Mouse (Mus musculus) brain, adult 2 months (tissue): ENCODE data around the gene Srp68.

Experiments used
- DNase-seq: peaks from one replicate; pipeline ENCODE4 v3.0.0; 2011; ENCODE audit warnings: low read depth, low spot score

Gene Srp68

DNA sequence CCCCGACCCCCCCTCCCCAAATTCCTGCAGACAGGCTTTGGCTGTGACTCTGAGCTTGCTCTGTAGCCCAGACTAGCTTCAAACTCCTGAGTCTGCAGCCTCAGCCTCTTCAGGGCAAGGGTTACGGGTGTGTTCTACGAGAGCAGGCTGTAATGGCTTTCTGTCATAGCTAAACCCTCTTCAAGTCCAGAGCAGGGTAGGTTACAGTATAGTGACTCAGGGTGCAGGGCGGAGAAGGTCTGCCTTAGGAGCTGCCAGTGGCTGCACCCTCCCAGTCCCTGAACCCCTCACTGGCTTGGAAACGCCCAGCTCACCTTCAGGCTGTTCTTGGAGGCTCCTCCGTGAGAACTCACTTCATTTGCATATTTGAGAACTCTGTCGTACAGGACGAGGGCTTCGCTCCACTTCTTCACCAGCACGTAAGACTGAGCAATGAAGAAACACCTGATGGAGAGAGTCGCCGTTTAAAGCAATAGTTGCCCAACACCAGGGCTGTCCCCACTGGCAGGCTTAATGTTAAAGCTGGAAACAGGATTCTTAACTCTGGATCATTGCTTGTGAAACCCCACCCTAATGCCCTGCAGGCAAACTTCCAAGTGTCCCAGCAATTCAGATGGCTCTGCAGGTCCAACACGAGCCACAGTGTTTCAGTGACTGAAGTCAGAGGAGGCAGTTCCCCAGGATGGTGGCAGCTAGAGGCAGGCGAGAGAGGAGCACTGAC is 26.4 kb downstream of the Srp68 start:
- no peak for DNase-seq

DNA sequence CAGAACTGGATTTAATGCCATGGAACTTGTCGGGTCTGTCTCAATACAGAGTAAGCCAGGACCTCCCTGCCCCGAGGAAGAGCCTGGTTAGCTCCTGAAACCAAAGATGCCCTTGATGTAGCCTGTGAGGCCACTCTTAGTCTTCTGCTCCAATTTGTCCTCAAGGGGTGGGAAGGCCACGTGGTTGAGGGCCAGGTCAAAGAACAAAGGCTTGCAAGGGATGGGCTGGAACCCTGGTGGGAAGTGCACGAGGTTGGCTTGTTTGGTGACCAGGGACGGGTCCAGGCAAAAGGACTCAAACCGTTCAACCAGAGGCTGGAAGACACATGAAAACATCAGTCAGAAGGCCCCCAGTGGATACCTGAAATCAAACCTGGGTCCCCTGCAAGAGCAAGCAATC is 28.4 kb downstream of the Srp68 start:
- no peak for DNase-seq

DNA sequence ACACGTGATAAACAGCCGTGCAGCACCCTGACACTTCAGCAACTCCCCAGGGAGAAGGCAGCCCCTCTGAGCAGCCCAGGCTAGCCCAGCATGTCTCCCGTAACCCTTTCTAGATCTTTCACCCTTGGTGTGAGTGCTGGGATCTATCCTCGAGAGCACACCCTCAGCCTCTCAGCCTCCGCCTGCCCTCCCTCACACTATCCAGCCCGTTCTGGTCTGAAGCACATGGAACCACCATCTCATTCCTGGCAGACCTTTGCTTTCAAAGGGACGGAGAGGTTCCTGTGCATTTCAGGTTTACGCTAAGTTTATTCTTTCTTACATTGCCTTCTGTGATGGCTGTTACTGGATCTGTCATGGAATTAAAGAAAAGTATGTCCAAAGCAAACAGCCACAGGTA is 29.4 kb downstream of the Srp68 start:
- no peak for DNase-seq

DNA sequence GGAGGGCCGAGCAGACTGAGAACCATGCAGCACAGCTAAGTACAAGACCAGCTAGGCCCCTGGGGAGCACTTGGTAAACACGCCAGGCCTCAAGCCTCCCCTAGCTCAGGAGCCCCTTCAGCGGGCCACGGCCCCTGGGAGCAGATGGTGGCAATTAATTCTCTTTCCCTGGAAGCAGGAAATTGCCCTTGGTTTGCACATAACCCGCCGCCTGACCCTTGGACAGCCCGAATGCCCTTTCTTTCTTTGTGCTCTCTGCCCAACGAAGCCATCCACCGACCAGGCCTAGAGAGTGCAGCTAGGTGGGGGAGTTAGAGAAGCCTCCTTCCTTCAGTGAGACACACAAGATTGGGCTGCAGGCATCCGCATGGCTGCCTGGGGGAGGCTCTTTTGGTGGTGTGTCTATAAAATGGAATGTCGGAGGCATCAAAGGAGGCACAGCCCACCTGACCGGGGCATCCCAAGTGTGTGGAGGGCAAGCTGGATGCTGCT is 32.2 kb downstream of the Srp68 start:
- no peak for DNase-seq

DNA sequence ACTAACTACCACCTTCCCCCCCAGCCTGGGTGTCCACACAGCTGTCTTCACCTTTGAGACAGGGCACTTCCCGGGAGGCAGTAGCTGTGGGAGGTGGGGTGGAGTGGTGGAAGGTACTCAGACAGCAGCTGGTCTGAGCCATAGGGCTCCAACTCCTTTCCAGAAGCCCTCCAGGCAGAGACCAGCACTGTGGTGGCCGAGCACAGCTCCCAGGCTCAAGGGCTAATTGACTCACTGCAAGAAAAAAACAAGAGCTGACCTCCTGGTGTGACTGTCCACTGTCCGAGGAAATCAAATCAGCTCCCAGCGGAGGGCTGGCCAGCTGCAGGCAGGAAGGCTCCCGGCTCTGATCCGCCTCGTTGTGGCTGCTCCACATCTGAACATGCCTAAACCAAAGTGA is 34.2 kb downstream of the Srp68 start:
- DNase-seq = no peak

DNA sequence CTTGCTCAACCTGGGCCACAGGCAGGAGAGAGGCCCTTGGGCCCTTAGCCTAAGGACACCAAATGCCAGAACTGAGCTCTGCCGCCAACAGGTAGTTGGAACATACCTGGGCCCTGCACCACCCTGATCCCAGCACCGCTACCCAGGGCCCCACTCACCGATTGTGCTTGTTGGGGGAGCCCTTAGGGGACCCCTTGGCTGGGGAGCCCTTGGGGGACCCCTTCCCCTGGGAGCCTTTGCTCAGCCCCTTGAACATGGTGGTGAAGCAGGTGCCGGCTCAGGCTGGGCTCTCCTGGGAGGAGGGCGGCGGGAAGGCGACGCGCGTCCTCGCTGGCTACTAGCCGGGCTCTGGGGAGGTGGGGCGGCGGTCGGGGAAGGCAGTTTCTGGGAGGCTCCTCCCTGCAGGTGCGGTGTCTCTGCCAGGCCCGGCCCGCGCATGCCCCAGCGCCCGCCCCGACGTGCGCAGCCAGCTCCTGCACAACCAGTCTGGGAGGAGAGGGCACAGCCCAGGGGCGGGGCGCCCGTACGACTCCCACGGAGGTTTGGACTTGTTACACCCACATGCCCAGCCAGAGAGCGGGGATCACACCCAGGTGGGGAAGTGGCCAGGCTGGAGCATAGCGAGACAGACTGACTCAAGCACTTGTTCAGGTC is 36.1 kb downstream of the Srp68 start, which contains the start of gene Evpl:
TSS of gene Evpl (minus strand) at position 336 of the 654 bp plus-strand sequence.
- no peak for DNase-seq

DNA sequence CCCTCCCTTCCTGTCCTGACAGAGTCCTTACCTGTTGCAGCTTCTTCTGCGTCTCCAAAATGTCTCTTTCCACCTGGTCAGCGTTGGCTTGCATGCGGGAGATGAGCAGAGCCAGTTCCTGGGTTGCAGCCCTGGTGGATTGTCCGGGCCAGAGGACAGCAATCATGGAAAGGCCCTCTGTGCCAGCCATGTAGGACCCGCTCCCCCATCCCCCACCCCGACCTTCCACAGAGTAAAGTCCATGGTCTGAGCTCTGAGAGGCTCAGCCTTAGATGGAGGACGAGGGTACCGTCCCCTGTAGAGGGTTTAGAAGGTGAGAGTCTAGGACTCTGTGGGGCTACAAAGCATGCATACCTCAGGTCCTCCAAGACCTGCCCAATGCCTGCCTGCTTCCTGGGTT is 39.1 kb downstream of the Srp68 start:
- DNase-seq = no peak

DNA sequence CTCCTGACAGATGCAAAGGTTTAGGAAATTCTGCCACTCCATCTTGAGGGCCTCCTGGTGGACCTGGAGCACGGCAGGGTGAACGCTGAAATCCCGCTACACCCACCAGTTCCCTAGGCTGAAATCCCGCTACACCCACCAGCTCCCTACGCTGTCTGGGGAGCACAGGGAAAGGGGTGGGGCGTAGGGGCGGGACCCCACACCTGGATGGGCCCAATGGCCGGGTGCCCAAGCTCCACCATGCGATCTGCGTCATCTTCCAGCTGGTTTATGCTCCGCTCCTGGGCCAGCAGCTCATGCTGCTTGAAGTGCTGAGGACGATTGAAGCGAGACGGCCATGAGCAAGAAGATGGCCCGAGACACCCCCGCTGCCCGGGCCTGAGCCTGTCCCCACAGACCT is 41.6 kb downstream of the Srp68 start:
- peak; percentile 65 for DNase-seq

DNA sequence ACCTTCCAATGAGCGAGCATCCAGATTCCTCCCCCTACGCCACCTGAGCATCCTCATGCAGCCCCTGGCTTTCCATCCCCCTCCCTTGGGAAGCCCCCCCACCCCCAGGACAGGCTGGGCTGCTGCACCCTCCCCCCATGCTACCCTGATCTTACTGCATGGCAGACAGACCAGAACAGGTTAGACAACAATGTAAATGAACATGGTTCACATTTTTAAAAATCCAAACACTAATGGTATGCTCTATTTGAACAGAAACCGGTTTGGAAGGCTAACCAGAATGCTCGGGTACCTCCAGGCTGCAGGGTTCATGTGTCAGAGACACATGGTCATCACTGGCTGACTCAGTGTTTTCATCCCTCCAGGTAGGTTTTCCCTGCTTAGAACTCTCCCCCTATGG is 45.3 kb downstream of the Srp68 start:
- no peak for DNase-seq

DNA sequence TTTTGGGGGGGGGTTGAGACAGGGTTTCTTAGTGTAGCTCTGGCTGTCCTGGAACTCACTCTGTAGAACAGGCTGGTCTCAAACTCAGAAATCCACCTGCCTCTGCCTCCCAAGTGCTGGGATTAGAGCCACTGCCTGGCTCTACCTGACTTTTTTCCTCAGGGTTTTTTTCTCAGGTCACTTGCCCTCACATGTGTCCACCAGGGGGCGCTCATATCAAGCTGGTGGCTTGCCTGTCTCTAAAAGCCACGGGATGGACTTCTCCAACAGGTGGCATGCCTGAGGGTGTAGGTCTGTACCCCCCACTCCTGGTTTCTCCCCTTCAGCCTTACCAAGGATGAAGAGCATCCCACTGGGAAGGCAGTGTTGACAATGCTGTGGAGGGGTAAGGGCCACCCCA is 47.6 kb downstream of the Srp68 start:
- DNase-seq = peak; percentile 83

DNA sequence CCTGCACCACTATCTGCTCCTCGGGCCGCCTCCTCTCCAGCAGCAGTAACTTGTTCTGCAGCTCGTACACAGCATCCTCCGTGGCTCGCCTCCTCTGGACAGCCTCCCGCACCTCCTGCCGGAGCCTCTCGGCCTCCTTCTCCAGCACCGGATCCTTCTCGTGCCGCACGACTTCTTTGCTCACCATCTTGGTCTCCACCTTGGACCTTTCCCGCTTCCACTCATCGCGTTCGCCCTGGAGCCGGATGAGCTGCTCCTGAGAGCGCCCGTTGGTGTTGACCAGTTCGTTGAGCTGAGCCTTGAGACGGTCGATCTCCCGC is 51.3 kb downstream of the Srp68 start:
- no peak for DNase-seq

DNA sequence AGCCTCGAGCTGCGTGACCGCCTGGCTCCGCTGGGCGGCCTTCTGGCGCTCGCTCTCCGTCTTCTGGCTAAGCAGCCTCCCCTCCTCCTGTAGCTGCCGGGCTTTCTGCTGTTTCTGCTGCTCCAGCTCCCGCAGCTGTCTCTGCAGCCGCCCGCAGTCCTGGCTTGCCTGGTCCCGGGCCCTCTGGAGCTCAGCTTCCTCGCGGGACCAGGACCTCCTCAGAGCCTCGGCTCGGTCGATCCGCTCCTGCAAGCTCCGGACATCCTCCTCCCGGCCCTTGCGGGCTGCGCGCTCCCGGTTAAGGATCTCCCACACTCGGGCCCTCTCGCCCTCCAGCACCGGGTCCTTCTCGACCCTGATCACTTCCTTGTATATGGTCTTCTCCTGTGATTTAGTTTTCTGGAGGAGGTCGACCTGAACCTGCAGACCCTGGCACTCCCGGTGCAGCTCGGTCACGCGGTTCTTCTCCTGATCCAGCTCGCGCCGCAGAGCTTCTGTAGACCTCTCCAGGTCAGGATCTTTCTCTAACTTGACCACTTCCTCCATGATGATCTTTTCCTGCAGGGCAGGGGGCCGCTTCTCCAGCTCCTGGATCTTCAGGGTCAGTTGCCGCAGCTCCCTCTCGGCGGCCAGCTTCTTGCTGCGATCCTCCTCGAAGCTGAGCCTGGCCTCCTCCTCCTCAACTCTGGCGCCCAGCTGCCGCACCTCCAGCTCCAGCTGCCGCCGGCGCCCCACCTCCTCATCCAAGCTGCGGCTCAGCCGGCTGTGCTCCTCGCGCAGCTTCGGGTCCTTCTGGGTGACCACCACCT is 51.9 kb downstream of the Srp68 start:
- peak; percentile 43 for DNase-seq

DNA sequence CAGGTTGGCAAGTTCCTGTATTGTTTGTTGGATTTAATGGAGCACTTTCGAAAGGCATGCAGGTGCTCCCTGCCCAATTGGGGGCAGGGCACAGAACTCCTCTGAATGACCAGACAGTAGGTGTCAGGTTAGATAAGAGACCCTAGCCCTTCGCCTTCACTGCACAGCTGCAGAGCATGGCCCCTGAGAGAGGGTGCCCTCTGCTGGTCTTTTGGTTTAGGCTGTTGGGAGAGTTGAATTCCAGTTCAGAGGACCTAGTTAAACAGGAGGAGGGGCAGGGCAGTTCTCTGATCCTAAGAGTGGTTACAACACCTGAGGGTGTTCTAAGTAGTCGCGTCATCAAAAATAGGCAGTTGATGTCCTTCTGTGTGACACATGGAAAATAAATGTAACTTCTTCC is 54.1 kb downstream of the Srp68 start:
- DNase-seq = peak; percentile 57

DNA sequence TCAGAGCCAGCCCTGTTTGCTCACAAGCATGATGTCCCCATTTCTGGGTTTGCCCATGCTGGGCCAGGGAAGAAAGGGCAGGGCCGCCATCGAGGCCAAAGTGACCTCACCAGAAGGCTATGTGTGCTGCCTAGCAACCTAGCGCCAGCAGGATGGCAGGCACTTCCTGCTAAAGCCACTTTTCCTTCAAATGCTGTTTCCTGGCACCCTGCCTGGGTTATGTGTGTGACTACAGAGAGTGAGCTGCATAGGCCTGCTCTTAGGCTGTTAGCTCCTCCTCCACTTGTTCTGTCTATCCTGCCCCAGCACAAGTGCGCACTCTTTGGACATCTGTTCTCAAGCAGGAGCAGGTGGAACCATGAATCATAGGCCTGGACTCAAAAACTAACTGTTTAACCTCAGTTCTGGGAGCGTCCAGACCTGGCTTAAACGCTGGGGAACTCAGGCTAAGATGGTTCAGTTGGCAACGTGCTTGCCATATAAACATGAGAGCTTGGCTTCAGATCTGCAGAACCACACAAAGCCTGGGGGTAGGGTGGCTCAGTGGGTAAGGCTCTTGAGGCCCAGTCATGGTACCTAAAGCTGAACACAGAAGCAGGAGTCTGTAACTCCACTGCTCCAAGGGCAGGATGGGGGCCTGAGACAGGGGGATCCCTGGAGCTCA is 55.1 kb downstream of the Srp68 start:
- peak; percentile 93 for DNase-seq

DNA sequence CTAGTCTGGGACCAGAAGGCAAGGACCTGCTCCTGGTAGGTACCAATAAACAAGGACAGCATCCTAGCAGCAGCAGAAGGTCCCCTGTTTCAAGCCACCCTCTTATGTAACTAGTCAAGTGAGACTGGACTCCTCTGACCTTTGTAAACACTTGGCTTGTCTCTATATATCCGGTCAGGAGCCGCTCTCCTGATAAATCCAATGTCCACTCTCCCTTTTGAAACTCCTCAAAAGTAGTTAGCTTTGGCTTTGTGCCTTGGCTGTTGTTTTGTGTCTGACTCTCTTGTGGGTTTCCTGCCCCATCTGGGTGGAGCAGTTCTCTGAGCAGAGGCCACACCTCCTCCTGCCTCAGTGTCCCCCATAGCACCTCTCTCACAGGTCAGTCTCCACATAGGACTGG is 55.8 kb downstream of the Srp68 start:
- DNase-seq = no peak

DNA sequence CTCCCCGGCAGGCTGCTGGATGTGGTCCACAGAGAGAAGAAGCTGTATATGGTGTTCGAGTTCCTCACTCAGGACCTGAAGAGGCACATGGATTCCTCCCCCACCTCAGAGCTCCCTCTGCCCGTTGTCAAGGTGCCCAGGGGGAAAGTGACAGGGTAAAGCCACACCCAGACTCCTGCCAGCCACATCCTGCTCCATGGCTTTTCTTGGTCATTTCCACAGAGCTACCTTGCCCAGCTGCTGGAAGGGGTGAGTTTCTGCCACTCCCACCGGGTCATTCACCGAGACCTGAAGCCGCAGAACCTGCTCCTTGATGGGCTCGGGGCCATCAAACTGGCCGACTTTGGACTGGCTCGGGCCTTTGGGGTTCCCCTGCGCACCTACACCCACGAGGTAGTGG is 57.5 kb downstream of the Srp68 start:
- DNase-seq = no peak

DNA sequence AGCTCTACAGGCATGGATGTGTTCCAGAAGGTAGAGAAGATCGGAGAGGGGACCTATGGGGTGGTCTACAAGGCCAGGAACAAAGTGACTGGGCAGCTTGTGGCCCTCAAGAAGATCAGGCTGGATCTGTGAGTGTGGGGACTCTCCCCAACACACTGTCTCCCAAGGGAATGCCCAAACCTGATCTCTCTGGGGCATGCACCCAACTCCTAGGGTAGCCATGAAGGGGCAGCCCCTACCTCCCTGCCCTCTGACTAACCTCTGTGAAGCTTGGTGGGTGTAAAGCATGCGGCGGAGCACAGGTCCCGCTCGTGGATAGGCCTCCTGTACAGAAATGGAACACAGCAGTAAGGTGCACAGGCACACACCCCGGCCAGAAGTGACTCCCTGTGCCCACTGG is 58.0 kb downstream of the Srp68 start:
- DNase-seq = no peak

DNA sequence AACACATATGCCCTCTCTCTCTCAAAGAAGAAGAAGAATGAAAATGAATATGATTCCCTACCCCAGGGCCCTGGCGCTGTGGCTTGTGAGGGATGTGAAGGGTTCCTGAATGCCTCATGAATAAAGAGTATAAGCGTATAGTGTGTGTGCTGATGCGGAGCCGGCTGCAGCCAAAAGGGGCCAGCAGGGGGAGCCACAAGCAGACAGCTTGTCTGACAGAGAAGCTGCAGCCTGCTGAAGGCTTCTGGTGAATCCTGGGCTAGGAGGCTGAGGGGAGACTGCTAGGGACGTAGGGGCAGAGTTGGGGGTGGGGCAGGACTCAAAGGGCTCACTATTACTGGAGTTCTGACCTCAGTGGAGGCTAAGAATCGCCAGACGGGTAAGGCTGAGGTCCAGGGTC is 58.8 kb downstream of the Srp68 start:
- DNase-seq = no peak

DNA sequence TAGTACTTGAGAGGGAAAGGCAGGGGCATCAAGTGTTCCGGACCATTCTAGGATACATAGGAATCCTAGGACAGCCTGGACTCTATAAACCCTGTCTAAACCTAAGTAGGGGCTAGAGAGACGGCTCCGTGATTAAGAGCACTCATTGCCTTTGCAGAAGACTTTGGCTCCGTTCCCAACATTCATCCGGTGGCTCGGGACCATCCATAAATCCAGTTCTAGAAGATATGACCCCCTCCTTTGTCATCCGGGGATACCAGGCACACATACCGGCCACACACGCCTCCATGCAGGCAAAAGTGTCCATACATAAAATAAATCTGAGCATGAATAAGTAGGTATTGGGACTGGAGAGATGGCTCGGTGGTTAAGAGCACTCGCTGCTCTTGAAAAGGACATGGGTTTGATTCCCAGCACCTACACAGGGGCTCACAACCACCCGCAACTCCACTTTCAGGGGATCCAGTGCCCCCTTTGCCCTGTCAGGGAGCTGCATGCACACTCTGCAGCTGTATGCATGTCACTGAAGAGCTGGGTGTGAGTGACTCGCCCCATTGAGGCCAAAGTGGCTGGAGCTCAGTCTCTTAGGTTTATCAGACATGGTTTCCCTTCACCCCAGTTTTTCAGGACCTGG is 60.0 kb downstream of the Srp68 start:
- DNase-seq = no peak

DNA sequence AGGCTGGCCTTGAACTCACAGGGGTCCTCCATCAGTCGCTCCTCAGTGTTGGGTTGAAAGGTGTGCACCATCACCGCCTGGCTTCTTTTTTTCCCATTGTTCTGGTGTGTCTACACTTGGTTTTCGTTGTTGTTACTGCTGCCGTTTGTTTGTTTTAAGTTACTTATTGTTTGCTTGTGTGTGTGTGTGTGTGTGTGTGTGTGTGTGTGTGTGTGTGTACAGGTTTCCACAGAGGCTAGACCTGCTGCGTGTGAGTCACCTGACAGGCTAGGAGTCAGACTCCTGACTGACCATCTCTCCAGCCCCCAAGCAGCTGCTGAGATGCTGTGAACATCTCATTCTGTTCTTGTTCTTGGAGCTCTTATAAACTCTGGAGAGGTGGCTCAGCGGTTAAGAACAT is 61.2 kb downstream of the Srp68 start:
- no peak for DNase-seq

DNA sequence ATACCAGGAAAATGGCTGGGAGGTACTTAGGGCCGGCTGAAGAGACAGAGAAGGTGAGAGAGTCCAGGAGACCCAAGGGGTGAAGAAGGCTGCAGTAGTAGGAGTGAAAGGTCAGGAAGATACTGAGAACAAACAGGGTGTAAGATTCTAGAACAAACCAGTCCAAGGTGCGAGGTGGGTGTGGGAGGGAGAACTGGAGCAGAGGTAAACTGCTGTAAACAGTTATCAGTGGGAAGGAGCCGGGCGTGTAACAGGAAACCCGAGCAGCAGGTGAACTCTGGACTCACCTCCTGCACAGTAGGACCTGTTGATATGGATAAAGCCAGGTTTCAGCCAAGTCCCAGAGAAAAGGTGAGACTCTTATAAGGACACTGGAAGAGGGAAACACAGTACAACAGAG is 63.3 kb downstream of the Srp68 start:
- DNase-seq = no peak

DNA sequence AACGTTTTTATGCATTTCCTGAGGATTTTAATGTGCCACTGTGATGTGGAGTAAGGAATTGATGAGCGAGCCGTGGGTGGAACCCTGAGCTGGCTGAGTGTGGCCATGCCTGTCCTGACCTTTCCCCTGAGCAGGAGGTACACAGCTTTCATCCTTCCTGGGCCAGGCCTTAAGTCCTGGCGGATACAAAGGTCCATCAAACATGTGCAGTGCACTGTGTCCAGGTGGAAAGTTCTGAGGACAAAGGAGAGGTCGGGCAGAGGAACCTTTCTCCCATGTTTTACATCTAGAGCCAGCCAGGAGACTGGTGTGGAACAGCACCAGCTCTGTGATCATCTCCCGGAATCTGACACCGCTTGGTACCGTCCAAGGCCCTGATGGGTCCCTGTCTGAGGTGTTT is 64.8 kb downstream of the Srp68 start:
- DNase-seq = no peak
